Mouse (Mus musculus): ENCODE measurements at regions not wholly inside any gene's neighbourhood (a gene's known extent, or its start where the extent isn't known, plus 50 kb on each side); places are given as distances from the start of the nearest gene placed in this dataset.

GRCm38 (mm10) chr8:87087451-87088095, 202.5 kb upstream of the N4bp1 start:
- H3K36me3 ChIP-seq (ENCODE audit: control insufficient read depth in 1 of 2, insufficient read depth in 2 of 2, low read length in 2 of 2), result no peaks in the 10 kb centered on the region
- no peaks in the 10 kb centered on the region for H3K79me2 ChIP-seq (ENCODE audit: control insufficient read depth, insufficient read depth, low read length, poor library complexity)
- H3K4me1 ChIP-seq (ENCODE audit: control insufficient read depth in 1 of 2, insufficient read depth in 2 of 2, low read length in 2 of 2), result no peaks in the 10 kb centered on the region
- H3K9ac ChIP-seq (ENCODE audit: control insufficient read depth, low read depth, low read length, poor library complexity, severe bottlenecking), result no peak overlapping the region
- H3K27ac ChIP-seq (ENCODE audit: control insufficient read depth, low read depth, low read length), result no peak overlapping the region
- TF ChIP-seq ZC3H11A (IDR thresholded peaks at IDR 0.05; ENCODE audit: low read depth, low read length) (no peak), NELFE (IDR thresholded peaks at IDR 0.05; ENCODE audit: low read depth, low read length) (no peak), MXI1 (IDR thresholded peaks at IDR 0.05; ENCODE audit: low read depth, low read length) (no peak), ELF1 (IDR thresholded peaks at IDR 0.05; ENCODE audit: low read depth, low read length) (no peak), TBP (IDR thresholded peaks at IDR 0.05; ENCODE audit: low read depth, low read length) (no peak), RAD21 (IDR thresholded peaks at IDR 0.05; ENCODE audit: low read depth, low read length) (no peak)
- no peaks in the 10 kb centered on the region for H3K9me3 ChIP-seq (replicated peaks; ENCODE audit: insufficient read depth, low read length)
- peak; percentile 28 for DNase-seq (ENCODE audit: low read depth, low spot score)
- no peaks in the 10 kb centered on the region for H3K27me3 ChIP-seq (ENCODE audit: control insufficient read depth in 1 of 2, insufficient read depth in 2 of 2, low read length in 2 of 2)
- H3K4me3 ChIP-seq (ENCODE audit: control insufficient read depth in 1 of 2, insufficient read depth in 1 of 2, low read depth in 2 of 2, low read length in 2 of 2), result no peak overlapping the region

GRCm38 (mm10) chr8:87078260-87078659, 193.2 kb upstream of the N4bp1 start:
- Histone ChIP-seq H3K27ac (ENCODE audit: control insufficient read depth, low read depth, low read length) (no peak overlapping the region), H3K36me3 (ENCODE audit: control insufficient read depth in 1 of 2, insufficient read depth in 2 of 2, low read length in 2 of 2) (no peaks in the 10 kb centered on the region), H3K79me2 (ENCODE audit: control insufficient read depth, insufficient read depth, low read length, poor library complexity) (no peaks in the 10 kb centered on the region), H3K27me3 (ENCODE audit: control insufficient read depth in 1 of 2, insufficient read depth in 2 of 2, low read length in 2 of 2) (no peaks in the 10 kb centered on the region), H3K9ac (ENCODE audit: control insufficient read depth, low read depth, low read length, poor library complexity, severe bottlenecking) (no peak overlapping the region), H3K9me3 (replicated peaks; ENCODE audit: insufficient read depth, low read length) (no peaks in the 10 kb centered on the region), H3K4me1 (ENCODE audit: control insufficient read depth in 1 of 2, insufficient read depth in 2 of 2, low read length in 2 of 2) (no peaks in the 10 kb centered on the region), H3K4me3 (ENCODE audit: control insufficient read depth in 1 of 2, insufficient read depth in 1 of 2, low read depth in 2 of 2, low read length in 2 of 2) (no peak overlapping the region)
- no peak for DNase-seq (ENCODE audit: low read depth, low spot score)
- TF ChIP-seq CTCF (IDR thresholded peaks at IDR 0.05 in 2 of 3, conservative IDR thresholded peaks at IDR 0.05 in 1 of 3; ENCODE audit: control insufficient read depth in 1 of 3, insufficient read depth in 1 of 3, low read depth in 2 of 3, low read length in 3 of 3, poor library complexity in 1 of 3, severe bottlenecking in 1 of 3) (no peak), UBTF (IDR thresholded peaks at IDR 0.05; ENCODE audit: borderline replicate concordance, insufficient read depth, low read depth, low read length) (no peak), RAD21 (IDR thresholded peaks at IDR 0.05; ENCODE audit: low read depth, low read length) (no peak), USF2 (IDR thresholded peaks at IDR 0.05; ENCODE audit: borderline replicate concordance in 1 of 2, insufficient read depth in 1 of 2, low read depth in 1 of 2, low read length in 2 of 2) (no peak), ZNF384 (IDR thresholded peaks at IDR 0.05; ENCODE audit: low read depth, low read length) (no peak), JUND (IDR thresholded peaks at IDR 0.05; ENCODE audit: low read depth, low read length) (no peak), CHD2 (IDR thresholded peaks at IDR 0.05; ENCODE audit: low read length) (no peak), POLR2AphosphoS2 (IDR thresholded peaks at IDR 0.05; ENCODE audit: low read length) (no peak), POLR2A (IDR thresholded peaks at IDR 0.05; ENCODE audit: control insufficient read depth in 1 of 2, insufficient read depth in 1 of 2, low read depth in 1 of 2, low read length in 2 of 2, poor library complexity in 1 of 2) (no peak), RCOR1 (IDR thresholded peaks at IDR 0.05; ENCODE audit: low read depth, low read length) (no peak), USF1 (IDR thresholded peaks at IDR 0.05; ENCODE audit: low read depth, low read length) (no peak), HCFC1 (IDR thresholded peaks at IDR 0.05; ENCODE audit: low read depth, low read length) (no peak), ZKSCAN1 (IDR thresholded peaks at IDR 0.05; ENCODE audit: low read depth, low read length) (no peak), MAX (IDR thresholded peaks at IDR 0.05; ENCODE audit: low read length) (no peak), MEF2A (IDR thresholded peaks at IDR 0.05; ENCODE audit: extremely low read depth, insufficient replicate concordance, low read depth, low read length, poor library complexity, severe bottlenecking) (no peak)
